Mouse (Mus musculus): ENCODE data around the gene Ccsap.

- TF ChIP-seq POLR2A (IDR thresholded peaks at IDR 0.05; ENCODE audit: insufficient read depth, low read depth, low read length) (no peak), CTCF (IDR thresholded peaks at IDR 0.05; ENCODE audit: insufficient read depth, low read depth, low read length) (no peak)
Observed at GRCm38 (mm10) chr8:123823532-123824123, 36.4 kb downstream of the Ccsap start.
